Mouse (Mus musculus): ENCODE data around the gene Tspyl3. TPM values are rescaled to one million over a fixed set of nuclear protein-coding genes. Genes with fewer than 3 reads are reported as not detected.

Tspyl3 gene
- polyA plus RNA-seq, 1 experiment from 2014 or later: 9.3 TPM

DNA sequence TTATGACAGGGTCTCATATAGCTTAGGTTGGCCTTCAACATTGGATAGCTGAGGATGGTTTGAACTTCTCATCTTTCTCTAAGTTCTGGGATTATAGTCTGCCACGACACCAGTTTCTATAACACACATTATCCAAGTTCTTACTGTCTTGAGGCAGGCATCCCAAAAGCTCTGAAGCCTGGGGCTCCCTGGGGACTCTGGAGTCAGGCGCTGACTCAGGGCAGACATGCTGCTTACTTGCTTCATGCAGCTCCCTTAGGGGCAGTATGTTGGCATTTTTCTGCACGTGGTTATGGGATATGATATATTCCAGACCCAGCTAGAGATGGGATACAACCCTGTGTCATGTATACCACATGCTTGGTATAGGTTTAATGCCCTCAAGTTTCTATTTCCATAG lies 45.3 kb downstream of the Tspyl3 start:
- 87% methylated on average over 3 of the region's 3 CpGs for WGBS
- no peak for TF ChIP-seq CTCF (IDR thresholded peaks at IDR 0.05; ENCODE audit: low read depth)
- no peaks in the 10 kb centered on the region for H3K27me3 ChIP-seq (ENCODE audit: insufficient read depth, low read length)
- no peak overlapping the region for H3K9ac ChIP-seq (ENCODE audit: low read depth, low read length)
- ATAC-seq (replicated peaks; ENCODE audit: low FRiP score, low read depth) (no peak), DNase-seq (ENCODE audit: low spot score) (no peak)
- H3K36me3 ChIP-seq (ENCODE audit: insufficient read depth, low read length): peaks cover 27% of the 10 kb centered on the region
- H3K4me3 ChIP-seq (replicated peaks; ENCODE audit: low read depth, low read length): no peak overlapping the region
- H3K4me1 ChIP-seq (replicated peaks; ENCODE audit: insufficient read depth, low read length): no peaks in the 10 kb centered on the region
- no peaks in the 10 kb centered on the region for H3K9me3 ChIP-seq (replicated peaks; ENCODE audit: low read length)
- H3K4me2 ChIP-seq (ENCODE audit: low read length): no peak overlapping the region
- H3K27ac ChIP-seq: 0 out of 2 replicates have a peak overlapping the region, but pooled peaks have one; percentile 1

DNA sequence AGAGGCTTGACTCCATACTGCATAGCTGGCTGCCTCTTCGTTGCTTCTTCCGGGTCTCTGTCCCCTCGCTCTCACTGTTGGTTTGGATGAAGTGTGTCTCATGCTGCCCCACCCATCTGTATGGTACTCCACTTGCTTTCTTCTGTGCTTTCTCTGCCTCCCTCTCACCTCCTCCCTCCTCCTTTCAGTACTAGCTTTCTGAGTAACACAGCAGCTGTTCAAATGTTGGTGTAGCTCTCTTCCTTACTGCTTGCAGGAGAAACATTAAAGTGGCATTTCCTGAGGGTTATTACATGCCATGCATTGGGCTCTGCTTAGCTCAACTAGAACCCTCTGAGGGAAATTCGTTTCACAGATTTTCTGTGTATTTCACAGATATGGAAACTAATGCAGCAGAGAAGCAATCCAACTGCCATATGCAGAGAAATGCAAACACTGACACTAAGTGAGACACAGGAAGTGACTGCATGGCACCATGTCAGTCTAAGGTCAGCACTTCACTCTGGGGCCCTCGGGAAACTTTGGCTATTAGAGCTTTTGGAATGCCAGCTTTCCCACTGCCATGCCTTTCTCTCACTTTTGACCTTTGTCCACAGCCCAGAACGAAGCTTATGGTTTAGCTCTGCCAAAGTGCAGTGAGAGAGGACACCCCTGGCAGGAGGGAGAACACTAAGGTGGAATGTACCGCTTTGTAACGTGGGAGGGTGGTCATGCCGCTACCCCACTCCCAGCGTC lies 45.9 kb downstream of the Tspyl3 start:
- DNase-seq (ENCODE audit: low spot score): no peak
- no peak for ATAC-seq (replicated peaks; ENCODE audit: low FRiP score, low read depth)
- H3K4me2 ChIP-seq (ENCODE audit: low read length): no peak overlapping the region
- no peaks in the 10 kb centered on the region for H3K9me3 ChIP-seq (replicated peaks; ENCODE audit: low read length)
- H3K36me3 ChIP-seq (ENCODE audit: insufficient read depth, low read length): peaks cover 20% of the 10 kb centered on the region
- no peaks in the 10 kb centered on the region for H3K4me1 ChIP-seq (replicated peaks; ENCODE audit: insufficient read depth, low read length)
- H3K27me3 ChIP-seq (ENCODE audit: insufficient read depth, low read length): no peaks in the 10 kb centered on the region
- WGBS: 68% methylated on average over 10 of the region's 10 CpGs
- H3K9ac ChIP-seq (ENCODE audit: low read depth, low read length): no peak overlapping the region
- H3K27ac ChIP-seq: peak overlapping the region; percentile 1; the same call in 1 of the 2 replicates
- H3K4me3 ChIP-seq (replicated peaks; ENCODE audit: low read depth, low read length): no peak overlapping the region
- no peak for TF ChIP-seq CTCF (IDR thresholded peaks at IDR 0.05; ENCODE audit: low read depth)

DNA sequence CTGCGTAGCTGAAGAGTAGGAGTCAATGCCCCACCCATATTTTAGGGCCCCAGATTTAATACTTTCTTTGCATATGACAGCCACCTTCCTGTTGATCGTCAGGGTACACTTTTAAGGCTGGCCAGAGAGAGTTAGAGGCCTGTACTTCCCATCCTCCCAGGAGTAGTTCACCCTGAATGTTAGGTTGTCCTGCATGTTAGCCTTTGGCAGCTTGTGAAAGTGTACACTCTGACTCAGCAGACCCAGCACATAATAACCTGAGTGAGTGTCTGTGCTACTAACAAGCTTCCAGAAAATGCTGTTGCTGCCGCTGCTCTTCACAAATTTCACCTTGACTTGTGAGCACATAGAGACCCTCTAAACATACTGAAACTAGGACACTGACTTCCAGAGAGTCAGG lies 48.1 kb downstream of the Tspyl3 start:
- no peaks in the 10 kb centered on the region for H3K4me1 ChIP-seq (replicated peaks; ENCODE audit: insufficient read depth, low read length)
- H3K9me3 ChIP-seq (replicated peaks; ENCODE audit: low read length): no peaks in the 10 kb centered on the region
- H3K4me3 ChIP-seq (replicated peaks; ENCODE audit: low read depth, low read length): no peak overlapping the region
- no peak for TF ChIP-seq CTCF (IDR thresholded peaks at IDR 0.05; ENCODE audit: low read depth)
- WGBS: 80% methylated on average over 3 of the region's 3 CpGs
- H3K27me3 ChIP-seq (ENCODE audit: insufficient read depth, low read length): no peaks in the 10 kb centered on the region
- no peak for DNase-seq (ENCODE audit: low spot score)
- no peak overlapping the region for H3K9ac ChIP-seq (ENCODE audit: low read depth, low read length)
- no peak overlapping the region for H3K27ac ChIP-seq
- peaks cover 9% of the 10 kb centered on the region for H3K36me3 ChIP-seq (ENCODE audit: insufficient read depth, low read length)
- no peak for ATAC-seq (replicated peaks; ENCODE audit: low FRiP score, low read depth)
- no peak overlapping the region for H3K4me2 ChIP-seq (ENCODE audit: low read length)

DNA sequence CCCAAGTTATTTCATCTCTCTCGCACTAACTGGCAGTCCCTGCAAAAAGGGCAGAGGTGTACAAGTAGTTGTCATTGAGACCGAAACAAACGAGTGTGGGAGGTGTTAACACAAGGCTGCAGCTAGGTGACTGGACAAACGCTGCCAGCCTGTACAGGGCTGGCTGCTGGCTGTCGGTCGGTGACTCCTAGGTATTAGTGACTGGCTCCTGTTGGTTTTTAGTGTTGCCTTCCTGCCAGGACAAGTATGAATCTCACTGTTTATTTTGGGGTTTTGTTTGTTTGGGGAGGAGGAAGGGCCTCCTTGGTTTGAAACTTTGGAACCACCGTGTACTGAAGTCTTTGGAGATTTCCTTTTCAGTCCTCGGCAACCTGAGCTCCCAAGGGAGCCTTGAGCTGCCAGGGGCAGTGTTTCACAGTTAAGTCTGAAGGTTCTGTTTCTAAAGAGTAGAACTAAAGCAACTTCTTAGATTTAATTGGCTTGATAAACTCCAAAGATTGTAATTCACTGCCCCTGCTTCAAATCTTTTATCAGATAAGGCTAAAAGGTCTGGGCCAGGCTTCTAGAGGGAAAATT lies 49.2 kb downstream of the Tspyl3 start:
- no peak for TF ChIP-seq CTCF (IDR thresholded peaks at IDR 0.05; ENCODE audit: low read depth)

More for the DNA sequence above, 49.2 kb downstream of the Tspyl3 start:
- Histone ChIP-seq H3K36me3 (ENCODE audit: insufficient read depth, low read length) (peaks cover 7% of the 10 kb centered on the region), H3K9me3 (replicated peaks; ENCODE audit: low read length) (no peaks in the 10 kb centered on the region), H3K4me1 (replicated peaks; ENCODE audit: insufficient read depth, low read length) (no peaks in the 10 kb centered on the region), H3K4me3 (replicated peaks; ENCODE audit: low read depth, low read length) (no peak overlapping the region), H3K27me3 (ENCODE audit: insufficient read depth, low read length) (no peaks in the 10 kb centered on the region), H3K27ac (no peak overlapping the region), H3K9ac (ENCODE audit: low read depth, low read length) (no peak overlapping the region), H3K4me2 (ENCODE audit: low read length) (no peak overlapping the region)
- ATAC-seq (replicated peaks; ENCODE audit: low FRiP score, low read depth): no peak
- 23% methylated on average over 8 of the region's 8 CpGs for WGBS
- DNase-seq (ENCODE audit: low spot score): peak; percentile 15

Other genes with a start within 250 kb of the Tspyl3 start
- 103 and 109 TPM in 2 replicates for gene Pdrg1, start 210.0 kb downstream of the Tspyl3 start, polyA plus RNA-seq (2015; fragmentation: Nextera tagmentation; extraction: Ambion mirVana)
- not detected in 2 replicates for gene Xkr7, start 193.6 kb downstream of the Tspyl3 start, polyA plus RNA-seq (2015; fragmentation: Nextera tagmentation; extraction: Ambion mirVana)
- gene Ccm2l, start 159.5 kb downstream of the Tspyl3 start, polyA plus RNA-seq (2015; fragmentation: Nextera tagmentation; extraction: Ambion mirVana): 3.4 TPM in 2 replicates
- 3.6 and 4.3 TPM in 2 replicates for gene Hck, start 117.0 kb downstream of the Tspyl3 start, polyA plus RNA-seq (2015; fragmentation: Nextera tagmentation; extraction: Ambion mirVana)
- 68.1 and 74.5 TPM in 2 replicates for gene Tm9sf4, start 64.1 kb downstream of the Tspyl3 start, polyA plus RNA-seq (2015; fragmentation: Nextera tagmentation; extraction: Ambion mirVana)
- gene Plagl2, start 16.0 kb upstream of the Tspyl3 start, polyA plus RNA-seq (2015; fragmentation: Nextera tagmentation; extraction: Ambion mirVana): 7.8 and 8.2 TPM in 2 replicates
- gene Pofut1, start 16.1 kb upstream of the Tspyl3 start, polyA plus RNA-seq (2015; fragmentation: Nextera tagmentation; extraction: Ambion mirVana): 3.6 and 4.6 TPM in 2 replicates
- gene Kif3b, start 66.0 kb upstream of the Tspyl3 start, polyA plus RNA-seq (2015; fragmentation: Nextera tagmentation; extraction: Ambion mirVana): 6.0 and 6.7 TPM in 2 replicates
- gene Asxl1, start 120.4 kb upstream of the Tspyl3 start, polyA plus RNA-seq (2015; fragmentation: Nextera tagmentation; extraction: Ambion mirVana): 12.3 and 14.1 TPM in 2 replicates

Data from kidney, postnatal 0 days (tissue).